Mouse (Mus musculus): ENCODE data around the gene Tmem40. TPM values are rescaled to one million over a fixed set of nuclear protein-coding genes. Genes with fewer than 3 reads are reported as not detected.

The Tmem40 gene
- polyA plus RNA-seq, 1 experiment from 2014 or later = 1.6 TPM

DNA sequence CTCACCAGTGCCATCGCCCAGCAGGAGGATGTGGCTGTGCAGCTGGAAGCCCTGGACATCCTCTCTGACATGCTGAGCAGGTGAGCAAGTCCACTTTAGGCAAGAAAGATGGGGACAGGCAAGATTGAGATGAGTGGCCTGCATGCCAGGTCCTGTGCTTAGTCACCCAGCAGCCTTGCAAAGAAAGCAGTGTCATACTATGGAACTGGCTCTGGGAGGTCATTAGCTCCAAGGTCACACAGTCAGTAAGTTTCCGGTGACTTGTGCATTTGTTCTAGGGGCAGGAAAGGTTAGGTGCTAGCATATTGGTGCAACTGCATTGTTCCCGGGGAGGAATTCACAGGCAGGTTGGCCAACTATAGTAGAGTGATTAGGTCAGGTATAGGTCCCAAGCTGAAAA, 20.6 kb upstream of the Tmem40 start:
- no peak overlapping the region for H3K27ac ChIP-seq (replicated peaks)
- H3K4me1 ChIP-seq = no peaks in the 10 kb centered on the region
- H3K9me3 ChIP-seq (replicated peaks) = no peaks in the 10 kb centered on the region
- 92% methylated on average over 3 of the region's 3 CpGs for WGBS
- H3K4me3 ChIP-seq = no peak overlapping the region
- DNase-seq (ENCODE audit: low spot score) = no peak
- H3K36me3 ChIP-seq = peaks cover 97% of the 10 kb centered on the region
- no peaks in the 10 kb centered on the region for H3K27me3 ChIP-seq (ENCODE audit: low read depth, poor library complexity, severe bottlenecking)

- H3K27me3 ChIP-seq (ENCODE audit: low read depth, poor library complexity, severe bottlenecking) = no peaks in the 10 kb centered on the region
- 84% methylated on average over 9 of the region's 9 CpGs for WGBS
- 0 out of 2 replicates have a peak, but pooled peaks cover 4% of the 10 kb centered on the region for H3K9me3 ChIP-seq (replicated peaks)
- H3K4me3 ChIP-seq = peak overlapping the region; percentile 91
- DNase-seq (ENCODE audit: low spot score) = no peak
- peaks cover 47% of the 10 kb centered on the region for H3K36me3 ChIP-seq
- H3K4me1 ChIP-seq = peaks cover 31% of the 10 kb centered on the region
- H3K27ac ChIP-seq (replicated peaks) = peak overlapping the region; percentile 98; the same call in 1 of the 2 replicates
Observed at GRCm38 (mm10) chr6:115776363-115776762, 14.2 kb upstream of the Tmem40 start.

- Histone ChIP-seq H3K4me1 (peaks cover 31% of the 10 kb centered on the region), H3K4me3 (peak overlapping the region; percentile 91), H3K36me3 (peaks cover 42% of the 10 kb centered on the region), H3K27me3 (ENCODE audit: low read depth, poor library complexity, severe bottlenecking) (no peaks in the 10 kb centered on the region), H3K9me3 (replicated peaks) (0 out of 2 replicates have a peak, but pooled peaks cover 4% of the 10 kb centered on the region), H3K27ac (replicated peaks) (peak overlapping the region; percentile 98)
- DNase-seq (ENCODE audit: low spot score) = no peak
- 73% methylated on average over 3 of the region's 3 CpGs for WGBS
Observed at GRCm38 (mm10) chr6:115775838-115776237, 13.6 kb upstream of the Tmem40 start.

DNA sequence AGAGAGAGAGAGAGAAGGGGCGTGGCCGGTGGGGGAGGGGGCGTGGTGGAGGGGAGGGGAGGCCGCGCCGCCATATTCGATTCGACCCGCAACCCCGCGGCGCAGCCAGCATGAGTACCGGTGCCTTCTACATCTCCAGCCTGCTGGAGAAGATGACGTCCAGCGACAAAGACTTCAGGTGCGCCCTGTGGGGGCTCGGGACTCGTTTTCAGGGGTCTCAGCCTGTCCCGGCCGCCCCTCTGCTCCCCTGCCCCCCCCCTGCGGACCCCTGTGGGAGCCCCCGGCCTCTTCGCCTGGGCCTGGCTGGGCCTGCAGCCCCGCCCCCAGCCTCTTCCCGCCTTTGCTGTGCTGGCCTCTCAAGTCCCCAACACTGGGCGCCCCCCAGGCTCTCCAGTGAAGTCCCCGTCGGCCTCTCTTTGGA, 12.3 kb upstream of the Tmem40 start, which contains the start of gene Cand2:
Gene Cand2 (plus strand): TSS at position 38 of the 421 bp plus-strand sequence.
- peak within 1 kb of the TSS; percentile 91 for H3K4me3 ChIP-seq
- H3K9me3 ChIP-seq (replicated peaks) = 0 out of 2 replicates have a peak, but pooled peaks cover 4% of the 10 kb centered on the region
- peak; percentile 85 for DNase-seq (ENCODE audit: low spot score)
- peaks cover 31% of the 10 kb centered on the region for H3K4me1 ChIP-seq
- H3K27ac ChIP-seq (replicated peaks) = peak within 1 kb of the TSS; percentile 98
- 0% methylated on average over 24 of the region's 28 CpGs for WGBS
- peaks cover 28% of the 10 kb centered on the region for H3K36me3 ChIP-seq
- no peaks in the 10 kb centered on the region for H3K27me3 ChIP-seq (ENCODE audit: low read depth, poor library complexity, severe bottlenecking)

DNA sequence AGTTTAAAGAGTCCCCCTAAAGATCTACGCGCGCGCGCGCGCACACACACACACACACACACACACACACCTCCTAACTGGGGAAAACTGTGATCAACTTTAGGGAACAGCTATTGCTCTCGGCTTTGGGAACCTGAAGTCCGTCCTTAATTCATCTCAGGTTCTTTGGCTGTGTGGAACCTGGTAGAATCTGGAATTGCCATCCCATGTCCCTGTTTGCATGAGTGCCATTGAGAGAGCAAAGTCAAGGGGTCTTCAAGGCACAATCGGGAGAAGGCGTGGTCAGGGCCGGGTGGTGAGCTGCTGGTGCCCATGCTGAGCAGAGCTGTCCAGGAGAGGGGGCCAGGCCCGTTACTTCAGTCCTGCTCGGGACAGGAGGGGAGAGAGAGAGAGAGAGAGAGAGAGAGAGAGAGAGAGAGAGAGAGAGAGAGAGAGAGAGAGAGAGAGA, 11.8 kb upstream of the Tmem40 start:
- peak; percentile 81 for DNase-seq (ENCODE audit: low spot score)
- Histone ChIP-seq H3K9me3 (replicated peaks) (0 out of 2 replicates have a peak, but pooled peaks cover 4% of the 10 kb centered on the region), H3K36me3 (peaks cover 23% of the 10 kb centered on the region), H3K27me3 (ENCODE audit: low read depth, poor library complexity, severe bottlenecking) (no peaks in the 10 kb centered on the region), H3K4me1 (peaks cover 31% of the 10 kb centered on the region), H3K4me3 (peak overlapping the region; percentile 91), H3K27ac (replicated peaks) (peak overlapping the region; percentile 98)
- WGBS = under 1% methylated on average over 14 of the region's 14 CpGs

DNA sequence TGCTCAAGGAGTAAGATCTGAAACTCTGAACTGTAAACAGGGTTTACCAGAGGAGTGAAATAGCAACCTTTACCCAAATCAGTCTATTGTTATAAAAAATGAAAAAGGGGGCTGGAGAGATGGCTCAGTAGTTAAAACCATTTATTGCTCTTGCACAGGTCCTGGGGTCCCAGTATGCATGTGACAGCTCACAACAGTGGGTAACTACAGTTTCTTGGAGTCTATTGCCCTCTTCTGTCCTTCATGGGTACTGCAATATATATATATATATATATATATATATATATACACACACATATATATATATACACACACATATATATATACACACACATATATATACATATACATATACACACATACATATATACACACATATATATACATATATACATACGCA, 10.4 kb upstream of the Tmem40 start:
- no peak for DNase-seq (ENCODE audit: low spot score)
- Histone ChIP-seq H3K27ac (replicated peaks) (no peak overlapping the region), H3K27me3 (ENCODE audit: low read depth, poor library complexity, severe bottlenecking) (no peaks in the 10 kb centered on the region), H3K9me3 (replicated peaks) (0 out of 2 replicates have a peak, but pooled peaks cover 4% of the 10 kb centered on the region), H3K36me3 (peaks cover 13% of the 10 kb centered on the region), H3K4me1 (peaks cover 31% of the 10 kb centered on the region), H3K4me3 (no peak overlapping the region)
- 71% methylated on average over 1 of the region's 1 CpGs for WGBS

GRCm38 (mm10) chr6:115772201-115772600, 10.0 kb upstream of the Tmem40 start:
- WGBS = 80% methylated on average over 6 of the region's 6 CpGs
- no peaks in the 10 kb centered on the region for H3K27me3 ChIP-seq (ENCODE audit: low read depth, poor library complexity, severe bottlenecking)
- 0 out of 2 replicates have a peak, but pooled peaks cover 4% of the 10 kb centered on the region for H3K9me3 ChIP-seq (replicated peaks)
- H3K36me3 ChIP-seq = peaks cover 9% of the 10 kb centered on the region; the same call in 1 of the 2 replicates
- no peak overlapping the region for H3K27ac ChIP-seq (replicated peaks)
- peaks cover 35% of the 10 kb centered on the region for H3K4me1 ChIP-seq
- no peak overlapping the region for H3K4me3 ChIP-seq
- no peak for DNase-seq (ENCODE audit: low spot score)

GRCm38 (mm10) chr6:115770852-115771251, 8.6 kb upstream of the Tmem40 start:
- H3K27ac ChIP-seq (replicated peaks) = no peak overlapping the region
- 75% methylated on average over 4 of the region's 4 CpGs for WGBS
- H3K27me3 ChIP-seq (ENCODE audit: low read depth, poor library complexity, severe bottlenecking) = no peaks in the 10 kb centered on the region
- no peak overlapping the region for H3K4me3 ChIP-seq
- H3K36me3 ChIP-seq = no peaks in the 10 kb centered on the region
- H3K9me3 ChIP-seq (replicated peaks) = 0 out of 2 replicates have a peak, but pooled peaks cover 4% of the 10 kb centered on the region
- peaks cover 24% of the 10 kb centered on the region for H3K4me1 ChIP-seq
- no peak for DNase-seq (ENCODE audit: low spot score)

- no peak overlapping the region for H3K4me3 ChIP-seq
- H3K36me3 ChIP-seq = no peaks in the 10 kb centered on the region
- 87% methylated on average over 20 of the region's 20 CpGs for WGBS
- no peak overlapping the region for H3K27ac ChIP-seq (replicated peaks)
- H3K9me3 ChIP-seq (replicated peaks) = 0 out of 2 replicates have a peak, but pooled peaks cover 4% of the 10 kb centered on the region
- peaks cover 17% of the 10 kb centered on the region for H3K4me1 ChIP-seq
- no peak for DNase-seq (ENCODE audit: low spot score)
- no peaks in the 10 kb centered on the region for H3K27me3 ChIP-seq (ENCODE audit: low read depth, poor library complexity, severe bottlenecking)
Observed at GRCm38 (mm10) chr6:115770059-115770670, 8.0 kb upstream of the Tmem40 start.

DNA sequence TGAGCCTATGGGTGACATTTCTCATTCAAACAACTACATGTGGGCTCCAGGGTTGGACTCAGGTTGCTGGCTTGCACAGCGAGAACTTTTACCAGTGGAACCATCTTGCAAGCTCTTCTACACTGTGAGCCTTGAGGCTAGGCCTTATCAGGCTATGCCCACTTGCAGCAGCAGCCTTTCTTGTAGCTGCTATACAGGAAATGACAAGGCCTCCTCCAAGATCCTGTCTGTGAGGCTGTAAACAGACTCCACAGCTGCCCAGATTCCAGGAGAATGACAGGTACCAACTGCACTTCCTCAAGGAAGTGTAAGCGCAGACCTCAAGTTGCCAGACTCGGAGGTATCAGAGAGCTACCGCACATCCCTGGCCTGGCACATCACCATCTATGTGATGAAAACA, 6.0 kb upstream of the Tmem40 start:
- Histone ChIP-seq H3K27me3 (ENCODE audit: low read depth, poor library complexity, severe bottlenecking) (no peaks in the 10 kb centered on the region), H3K27ac (replicated peaks) (no peak overlapping the region), H3K4me3 (no peak overlapping the region), H3K9me3 (replicated peaks) (0 out of 2 replicates have a peak, but pooled peaks cover 4% of the 10 kb centered on the region), H3K36me3 (no peaks in the 10 kb centered on the region), H3K4me1 (peaks cover 24% of the 10 kb centered on the region)
- WGBS = 90% methylated on average over 4 of the region's 4 CpGs
- no peak for DNase-seq (ENCODE audit: low spot score)

DNA sequence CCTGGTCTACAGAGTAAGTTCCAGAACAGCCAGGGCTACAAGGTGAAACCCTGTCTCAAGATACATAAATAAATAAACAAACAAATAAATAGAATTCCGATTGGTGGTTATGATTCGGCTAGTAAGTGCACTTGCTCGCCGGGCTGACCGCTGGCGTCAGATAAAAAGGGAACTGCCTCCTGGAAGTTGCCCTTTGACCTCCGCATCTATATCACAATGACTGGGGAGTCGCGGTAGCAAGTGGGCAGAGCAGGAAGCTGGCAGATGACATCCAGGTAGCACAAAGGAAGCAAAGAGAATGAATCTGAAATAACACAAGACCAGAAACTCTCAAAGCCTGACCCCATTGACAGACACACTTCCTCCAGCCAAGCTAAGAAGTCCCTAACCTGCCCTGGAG, 5.1 kb upstream of the Tmem40 start:
- 49% methylated on average over 9 of the region's 9 CpGs for WGBS
- Histone ChIP-seq H3K27ac (replicated peaks) (no peak overlapping the region), H3K4me1 (peaks cover 33% of the 10 kb centered on the region), H3K4me3 (no peak overlapping the region), H3K9me3 (replicated peaks) (0 out of 2 replicates have a peak, but pooled peaks cover 3% of the 10 kb centered on the region), H3K27me3 (ENCODE audit: low read depth, poor library complexity, severe bottlenecking) (no peaks in the 10 kb centered on the region), H3K36me3 (no peaks in the 10 kb centered on the region)
- DNase-seq (ENCODE audit: low spot score) = no peak

GRCm38 (mm10) chr6:115764179-115764578, 2.0 kb upstream of the Tmem40 start:
- H3K4me1 ChIP-seq = peaks cover 56% of the 10 kb centered on the region
- H3K4me3 ChIP-seq = peak overlapping the region; percentile 26; the same call in 1 of the 2 replicates
- no peaks in the 10 kb centered on the region for H3K9me3 ChIP-seq (replicated peaks)
- H3K27ac ChIP-seq (replicated peaks) = peak overlapping the region; percentile 88
- no peaks in the 10 kb centered on the region for H3K27me3 ChIP-seq (ENCODE audit: low read depth, poor library complexity, severe bottlenecking)
- DNase-seq (ENCODE audit: low spot score) = peak; percentile 82
- H3K36me3 ChIP-seq = no peaks in the 10 kb centered on the region
- 12% methylated on average over 7 of the region's 7 CpGs for WGBS

GRCm38 (mm10) chr6:115760982-115761381, 1.2 kb downstream of the Tmem40 start:
- Histone ChIP-seq H3K4me3 (no peak overlapping the region), H3K4me1 (peaks cover 54% of the 10 kb centered on the region), H3K27ac (replicated peaks) (peak overlapping the region; percentile 88; the same call in 1 of the 2 replicates), H3K27me3 (ENCODE audit: low read depth, poor library complexity, severe bottlenecking) (no peaks in the 10 kb centered on the region), H3K36me3 (no peaks in the 10 kb centered on the region), H3K9me3 (replicated peaks) (no peaks in the 10 kb centered on the region)
- WGBS = 57% methylated on average over 4 of the region's 4 CpGs
- DNase-seq (ENCODE audit: low spot score) = no peak

Data from midbrain, embryonic 10.5 days (tissue).